Mouse (Mus musculus) kidney, adult 18-20 months (tissue): ENCODE data around the gene 1700030K09Rik.

Experiments
- DNase-seq: peaks from one replicate; pipeline ENCODE4 v3.0.0; 2021

Gene 1700030K09Rik

DNA sequence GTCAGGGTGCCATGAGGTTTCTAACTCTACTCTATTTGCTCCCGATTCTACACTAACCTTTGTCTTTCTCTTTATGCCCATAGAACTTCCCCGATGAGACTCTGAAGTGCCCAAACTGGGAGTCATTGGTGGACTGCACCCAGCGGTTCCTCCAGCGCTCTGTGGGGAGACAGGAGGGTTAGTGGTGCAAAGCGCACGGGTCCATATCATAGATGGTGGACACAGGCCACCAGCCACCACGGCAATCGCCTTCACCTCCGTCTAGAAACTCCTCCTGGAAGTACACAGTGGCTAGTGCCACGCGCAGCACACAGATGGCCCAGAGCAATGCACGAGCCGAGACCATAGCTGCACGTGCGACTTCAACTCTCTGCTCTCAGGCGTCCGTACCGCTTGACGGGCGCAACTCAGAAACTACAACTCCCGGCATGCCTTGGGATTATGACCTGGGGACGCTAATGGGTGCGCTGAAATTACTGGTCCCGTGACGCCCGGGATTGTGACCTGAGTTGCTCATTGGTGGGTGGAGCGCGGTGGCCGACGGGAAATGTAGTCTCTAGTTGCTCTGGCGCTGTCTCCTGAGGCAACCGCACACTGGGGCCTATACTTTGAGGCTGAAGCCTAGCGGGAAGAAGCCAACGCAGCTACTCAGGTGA lies at the start of gene 1700030K09Rik, which contains the start of gene Calr3:
1700030K09Rik (plus strand) TSS at position 543 of the 656 bp plus-strand sequence.
Calr3 (minus strand) TSS at position 533 of the 656 bp plus-strand sequence.
- DNase-seq: peak; percentile 98

DNA sequence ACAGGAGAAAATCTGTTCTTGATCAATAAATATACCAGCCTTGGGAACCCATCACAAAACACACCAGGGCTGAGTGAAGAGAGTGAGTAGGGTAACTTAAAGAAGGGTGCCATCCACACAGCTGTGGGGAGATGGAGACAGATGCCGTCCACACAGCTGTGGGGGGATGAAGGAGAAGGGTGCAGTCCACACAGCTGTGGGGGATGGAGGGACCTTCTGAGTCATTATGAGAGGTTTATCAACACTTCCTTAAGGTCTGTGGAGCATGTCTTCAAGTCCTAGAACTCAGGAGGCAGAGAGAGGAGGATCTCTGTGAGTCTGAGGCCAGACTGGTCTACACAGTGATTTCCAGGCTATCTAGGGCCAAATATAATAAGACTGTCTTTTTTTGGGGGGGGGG lies 42.3 kb upstream of the 1700030K09Rik start:
- DNase-seq: no peak

DNA sequence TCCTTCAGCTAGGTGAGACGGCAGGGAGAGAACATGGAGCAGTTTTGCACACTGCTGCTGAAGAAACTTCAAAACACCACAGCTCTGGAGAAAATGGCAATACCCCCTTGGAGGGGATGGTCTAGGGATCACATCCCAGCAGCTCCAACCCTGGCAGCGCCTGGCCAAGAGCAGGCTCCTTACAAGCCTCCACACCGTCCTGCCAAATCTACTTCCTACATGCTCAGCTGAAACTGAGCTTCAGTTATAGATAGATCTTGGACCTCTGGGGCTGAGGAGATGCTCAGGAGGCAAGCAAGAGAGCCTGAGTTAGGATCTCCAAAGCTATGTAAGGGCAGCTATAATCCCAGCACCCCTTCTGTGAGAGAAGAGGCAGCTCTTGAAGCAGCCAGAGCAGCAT lies 40.7 kb upstream of the 1700030K09Rik start:
- no peak for DNase-seq

DNA sequence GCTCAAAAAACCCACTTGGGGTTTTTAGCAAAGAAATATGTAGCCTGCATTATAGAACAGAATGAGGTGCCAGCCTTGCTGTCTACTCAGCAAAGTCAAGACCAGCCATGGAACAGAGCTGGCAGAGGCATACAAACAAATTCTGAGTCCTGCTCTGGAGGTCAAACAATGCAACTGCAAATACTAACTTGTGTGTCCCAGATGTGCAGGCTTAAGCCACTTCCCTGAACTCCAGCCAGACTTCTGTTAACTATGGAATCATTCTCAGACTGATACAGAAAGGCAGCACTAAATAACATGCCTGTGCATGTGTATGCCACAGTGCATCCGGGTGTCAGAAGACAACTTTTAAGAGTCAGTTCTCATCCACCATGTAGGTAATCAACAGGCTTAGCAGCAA lies 35.8 kb upstream of the 1700030K09Rik start:
- DNase-seq: no peak

DNA sequence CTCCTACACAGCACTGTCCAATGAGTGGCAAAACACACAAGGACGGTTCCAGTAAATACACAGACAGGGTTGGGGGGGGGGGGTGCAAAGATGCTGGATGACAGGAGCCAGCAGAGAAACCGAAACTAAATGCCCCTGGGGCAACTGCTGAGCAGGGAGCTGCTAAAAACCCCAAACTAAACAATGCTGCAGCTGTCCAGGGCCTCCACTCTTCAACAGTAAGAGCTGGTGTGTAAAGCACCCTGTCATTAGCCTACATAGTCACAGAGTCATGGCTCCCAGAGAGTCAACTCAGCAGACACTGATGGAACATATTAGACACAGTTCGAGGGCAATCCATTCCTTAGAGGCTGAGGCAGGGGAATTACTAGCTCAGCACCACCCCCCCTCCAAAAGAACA lies 34.2 kb upstream of the 1700030K09Rik start:
- no peak for DNase-seq

DNA sequence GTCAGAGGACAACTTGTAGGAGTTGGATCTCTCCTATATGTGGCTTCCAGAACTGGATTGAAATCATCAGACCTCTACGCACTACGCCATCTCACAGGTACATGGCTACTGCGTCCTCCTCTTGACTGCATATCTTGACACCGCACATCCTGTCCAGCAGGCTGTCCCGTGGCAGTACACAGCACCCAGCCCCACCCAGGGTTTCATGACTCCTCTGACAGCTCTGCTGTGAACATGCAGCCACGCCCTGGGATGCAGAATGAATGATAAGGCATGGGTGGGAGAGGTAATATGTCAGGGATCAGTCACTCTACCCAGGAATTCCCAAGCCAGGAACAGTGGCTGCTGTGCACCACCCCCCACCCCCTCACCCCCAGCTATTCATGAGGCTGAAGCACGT lies 29.8 kb upstream of the 1700030K09Rik start:
- no peak for DNase-seq

DNA sequence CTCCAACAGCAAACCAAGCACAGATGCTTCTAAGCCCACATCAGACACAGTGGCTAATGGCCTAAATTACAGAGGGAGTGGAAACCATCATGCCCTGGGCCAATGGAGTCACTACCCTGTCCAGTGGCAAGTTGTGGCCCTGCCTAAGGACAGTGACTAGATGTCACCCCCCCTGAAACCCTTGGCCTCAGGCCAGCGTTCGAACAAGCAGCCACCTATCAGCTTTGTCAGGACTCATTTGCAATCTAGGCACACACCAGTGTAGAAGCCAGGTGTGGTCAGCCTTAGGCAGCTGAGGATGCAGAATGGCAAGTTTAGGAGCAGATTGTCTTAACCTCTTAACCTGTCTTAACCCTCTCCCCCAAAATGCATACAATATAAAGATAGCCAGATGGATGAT lies 28.4 kb upstream of the 1700030K09Rik start:
- no peak for DNase-seq

DNA sequence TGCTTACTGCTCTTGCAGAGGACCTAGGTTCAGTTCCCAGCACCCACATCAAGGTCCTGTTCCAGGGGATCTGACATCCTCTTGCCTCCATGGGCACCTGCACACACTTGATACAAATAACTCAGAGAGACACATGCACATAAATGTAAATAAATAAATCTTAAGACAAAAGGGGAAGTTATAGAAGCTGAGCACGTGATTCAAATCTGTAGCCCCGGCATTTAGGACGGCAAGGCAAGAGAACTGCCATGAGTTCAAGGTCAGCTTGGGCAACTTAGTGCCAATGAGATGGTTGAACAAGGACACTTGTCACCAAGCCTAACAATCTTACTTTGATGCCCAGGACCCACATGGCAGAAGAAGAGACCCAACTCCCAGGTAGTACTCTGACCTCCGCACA lies 25.6 kb upstream of the 1700030K09Rik start:
- no peak for DNase-seq

DNA sequence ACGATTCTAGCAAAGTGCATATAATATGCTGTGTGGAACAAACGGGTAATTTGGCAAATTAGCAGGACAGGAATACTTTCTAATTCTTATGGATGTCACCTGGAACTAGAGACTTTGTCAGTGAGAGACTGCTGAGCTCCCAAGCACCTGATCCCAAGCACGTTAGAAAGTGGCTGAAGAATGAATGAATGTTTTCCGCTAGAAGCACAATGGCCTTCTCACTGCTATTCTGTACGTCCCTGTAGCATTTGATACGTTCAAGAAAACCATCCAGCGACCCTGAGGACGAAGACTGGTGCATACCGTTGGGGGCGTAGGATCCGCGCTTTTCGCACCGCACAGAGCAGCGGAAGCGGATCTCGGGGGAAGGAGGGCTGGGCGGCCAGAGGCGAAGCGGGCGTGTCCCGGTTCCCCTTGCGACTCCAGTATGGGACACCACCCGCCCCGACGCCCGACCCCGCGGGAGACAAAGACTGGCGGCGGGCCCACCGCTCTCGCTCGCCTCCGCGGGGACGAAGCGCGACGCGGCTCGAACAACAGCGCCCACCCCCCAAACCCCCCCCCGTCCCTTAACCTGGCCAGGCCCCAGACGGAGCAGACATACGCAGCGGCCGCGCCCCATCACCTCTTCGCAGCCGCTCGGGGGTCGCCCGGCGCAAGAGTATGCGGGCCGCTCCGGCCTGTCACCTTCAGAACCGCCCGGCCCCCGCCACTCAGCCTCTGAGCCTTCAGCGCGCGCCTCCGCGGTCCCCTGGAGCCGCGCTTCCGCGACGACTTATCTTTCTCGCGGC lies 22.9 kb upstream of the 1700030K09Rik start:
- peak; percentile 34 for DNase-seq

DNA sequence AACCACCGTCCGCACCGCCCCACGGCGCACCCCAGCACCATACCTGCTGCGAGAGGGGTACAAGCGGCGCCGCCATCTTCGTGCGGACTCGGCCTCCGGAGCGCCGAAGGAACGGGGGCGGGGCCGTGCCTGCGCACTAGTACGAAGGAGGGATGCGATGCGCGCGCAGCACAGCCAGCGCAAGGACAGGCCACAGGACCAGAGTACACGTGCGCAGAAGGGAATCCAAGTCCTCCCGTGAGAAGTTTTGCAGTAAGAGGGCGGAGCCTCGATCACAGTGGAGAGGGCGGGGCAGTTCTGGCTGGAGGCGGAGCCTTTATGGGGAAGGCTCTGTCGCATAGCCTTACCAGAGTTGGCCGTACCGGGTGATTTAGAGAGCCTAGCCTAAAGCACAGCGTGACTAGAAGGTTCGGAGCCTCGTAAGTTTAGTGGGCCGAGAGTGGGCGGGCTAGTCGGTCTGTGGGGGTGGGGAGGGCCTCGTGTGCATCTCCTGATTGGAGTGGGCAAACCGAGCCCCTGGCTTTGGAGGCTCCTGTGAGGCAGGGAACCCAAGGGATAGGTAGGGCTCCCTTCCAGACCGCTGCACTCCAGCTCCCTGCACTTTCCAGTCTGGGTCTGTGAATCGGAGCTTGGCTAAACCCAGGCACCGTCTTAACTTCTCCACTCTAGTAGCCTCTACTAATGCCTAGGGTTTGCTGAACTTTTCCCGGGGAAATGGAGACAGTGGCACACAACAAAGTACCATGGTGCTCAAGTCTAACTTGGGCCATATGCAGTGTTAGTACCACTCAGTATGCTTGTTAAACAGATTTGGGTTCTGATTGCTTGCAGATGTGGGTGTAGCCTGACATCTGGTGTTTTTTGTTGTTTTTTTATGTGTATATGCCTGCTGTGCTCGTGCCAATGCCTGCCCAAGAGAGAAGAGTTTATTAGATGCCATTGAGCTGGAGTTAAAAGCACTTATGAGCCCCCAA lies 22.0 kb upstream of the 1700030K09Rik start, which contains the start of gene Eps15l1:
Eps15l1 (minus strand) TSS at position 99 of the 974 bp plus-strand sequence.
- DNase-seq: peak; percentile 99

DNA sequence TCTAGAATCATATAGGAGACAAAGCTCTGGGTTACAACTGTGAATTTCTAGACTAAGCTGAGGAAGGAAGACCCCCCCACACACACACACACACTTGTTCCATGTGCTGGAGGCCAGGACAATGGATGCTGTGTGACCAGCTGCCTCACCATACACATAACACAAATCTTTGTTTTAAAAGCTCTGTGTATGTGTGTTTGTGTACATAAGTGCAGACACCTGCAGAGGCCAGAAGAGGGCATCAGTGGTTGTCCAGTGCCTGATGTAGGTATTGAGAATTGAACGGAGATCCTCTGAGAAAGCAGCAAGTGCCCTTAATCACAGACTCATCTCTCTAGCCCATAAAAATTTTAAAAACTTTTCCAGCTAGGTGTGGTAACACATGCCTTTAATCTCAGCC lies 20.8 kb upstream of the 1700030K09Rik start:
- no peak for DNase-seq

DNA sequence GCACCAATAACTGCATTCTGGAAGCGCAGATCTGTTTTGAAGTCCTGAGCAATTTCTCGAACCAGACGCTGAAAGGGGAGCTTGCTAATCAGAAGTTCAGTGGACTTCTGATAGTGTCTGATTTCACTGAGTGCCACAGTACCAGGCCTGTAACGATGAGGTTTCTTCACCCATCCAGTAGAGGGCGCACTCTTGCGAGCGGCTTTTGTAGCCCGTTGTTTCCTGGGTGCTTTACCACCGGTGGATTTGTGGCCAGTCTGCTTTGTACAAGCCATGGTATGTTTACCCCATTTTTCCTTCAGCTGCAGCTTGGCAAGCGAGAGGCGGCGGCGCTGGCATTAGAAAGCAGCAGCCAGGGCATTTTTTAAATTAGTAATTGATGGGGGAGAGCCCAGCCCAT lies 14.0 kb upstream of the 1700030K09Rik start:
- no peak for DNase-seq

DNA sequence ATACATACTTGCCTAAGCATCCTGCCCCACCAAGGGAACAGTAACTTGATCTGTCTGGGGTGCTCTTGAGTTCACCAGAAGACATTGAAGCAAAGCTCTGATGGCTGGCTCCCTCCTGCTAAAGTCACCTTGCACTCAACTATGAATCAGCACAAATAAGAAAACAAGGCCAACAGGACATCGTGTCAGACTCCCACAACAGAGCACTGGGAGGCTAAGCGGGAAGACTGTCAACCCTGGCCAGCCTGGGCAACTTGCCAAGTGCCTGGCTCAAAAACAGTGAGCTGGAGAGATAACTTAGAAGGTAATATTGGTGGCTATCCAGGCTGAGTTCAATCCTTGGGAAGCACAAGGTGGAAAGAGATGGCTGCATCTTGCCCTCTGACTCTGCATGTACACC lies 8.7 kb upstream of the 1700030K09Rik start:
- DNase-seq: peak; percentile 68

DNA sequence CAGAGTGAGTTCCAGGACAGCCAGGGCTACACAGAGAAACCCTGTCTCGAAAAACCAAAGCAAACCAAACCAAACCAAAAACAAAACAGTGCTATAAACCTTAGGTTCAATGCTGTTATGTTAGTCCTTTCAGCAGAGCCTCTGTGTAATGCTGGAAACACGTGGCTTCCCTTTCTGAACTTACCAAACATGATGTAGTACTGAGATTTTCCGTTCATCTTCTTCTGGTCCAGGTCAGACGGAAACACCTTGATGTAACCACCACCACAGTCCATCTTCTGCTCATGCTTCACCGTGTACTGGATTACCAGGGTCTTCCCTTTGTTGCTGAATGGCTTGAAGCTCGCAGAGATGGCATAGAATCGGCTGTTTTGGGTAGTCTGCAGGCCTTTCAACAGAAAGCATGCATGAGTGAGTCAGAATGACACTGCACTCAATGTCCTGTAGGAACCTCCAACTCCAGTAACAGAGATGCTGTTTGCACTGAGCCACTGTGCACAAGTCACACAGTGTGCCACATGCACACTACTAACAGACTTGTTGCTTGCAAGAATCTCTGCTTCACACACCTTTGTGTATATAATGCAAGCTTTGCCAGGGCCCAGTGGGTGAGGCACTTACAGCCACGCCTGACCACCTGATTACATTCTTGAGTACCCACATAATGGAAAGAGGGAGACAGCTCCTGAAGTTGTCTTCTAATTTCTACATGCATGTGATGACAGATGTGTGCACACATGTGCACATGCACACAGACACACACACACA lies 5.2 kb upstream of the 1700030K09Rik start:
- no peak for DNase-seq

DNA sequence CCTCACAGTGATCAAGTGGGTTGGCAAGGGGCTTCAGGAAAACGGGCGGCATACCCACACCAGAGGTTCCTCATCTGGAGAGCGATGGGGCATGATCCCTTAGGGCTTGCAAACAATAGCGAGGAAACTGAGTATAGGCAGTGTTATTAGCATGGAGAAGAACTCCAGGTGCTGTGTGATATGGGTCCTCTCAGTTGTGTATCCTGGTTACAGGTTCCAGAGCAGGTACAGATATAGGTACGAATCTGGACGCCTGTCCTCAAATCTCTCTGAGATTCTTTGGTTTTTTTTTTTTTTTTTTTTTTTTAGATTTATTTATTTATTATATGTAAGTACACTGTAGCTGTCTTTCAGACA lies 292 bp downstream of the 1700030K09Rik start:
- no peak for DNase-seq

DNA sequence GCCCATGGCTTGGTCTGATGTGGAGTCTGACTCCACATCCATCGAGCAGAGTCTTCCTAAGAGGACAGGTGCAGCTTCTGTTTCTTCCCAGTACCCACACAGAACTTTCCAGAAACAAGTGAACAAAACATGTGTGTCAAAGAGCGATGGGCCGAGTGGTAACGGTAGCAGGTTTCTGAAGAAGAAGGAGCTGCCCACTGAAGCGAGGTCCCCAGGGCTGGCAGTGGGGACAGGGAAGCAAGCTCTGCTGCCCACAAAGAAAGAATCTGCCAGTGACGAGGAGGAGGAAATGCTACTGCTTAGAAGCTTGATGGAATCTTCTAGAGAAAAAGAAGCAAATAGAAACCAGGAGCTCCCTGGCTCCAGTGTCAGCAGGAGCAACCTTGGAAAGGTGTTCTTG lies 1.4 kb downstream of the 1700030K09Rik start:
- no peak for DNase-seq

DNA sequence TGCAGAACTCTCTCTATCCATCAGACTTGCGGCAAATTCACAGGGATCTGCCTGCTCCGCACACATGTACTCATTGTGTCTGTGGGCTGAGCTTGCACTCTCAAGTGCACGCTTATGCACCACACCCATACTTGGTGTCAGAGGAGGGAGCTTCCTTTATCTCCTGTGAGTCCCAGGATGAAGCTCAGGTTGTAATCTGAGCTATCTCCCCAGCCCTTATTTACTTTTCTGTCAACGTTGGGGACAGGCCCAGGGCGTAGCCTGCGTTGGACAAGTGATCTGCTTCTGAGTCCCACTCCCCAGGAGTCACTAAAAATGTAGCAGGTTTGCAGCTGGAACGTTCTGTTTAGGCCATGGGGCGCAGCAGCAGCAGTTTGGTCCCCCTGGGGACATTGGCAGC lies 7.8 kb downstream of the 1700030K09Rik start:
- no peak for DNase-seq

DNA sequence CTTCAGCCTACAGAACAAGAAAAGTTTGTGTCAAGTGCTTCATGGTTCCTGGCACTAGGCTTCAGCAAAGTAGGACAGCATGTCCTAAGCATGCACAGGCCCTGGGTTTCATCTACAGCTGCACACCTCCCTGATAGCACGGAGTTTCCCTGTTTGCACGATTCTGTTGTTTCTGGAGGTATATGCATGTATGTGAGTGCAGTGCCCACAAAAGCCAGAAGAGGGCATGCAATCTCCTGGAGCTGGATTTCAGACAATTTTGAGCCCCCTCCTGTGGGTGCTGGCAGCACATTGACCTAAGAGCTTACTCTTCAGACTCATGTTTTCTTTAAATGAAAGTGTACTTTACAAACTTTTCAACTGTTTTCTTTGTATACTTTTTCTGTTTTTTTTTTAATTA lies 10.2 kb downstream of the 1700030K09Rik start:
- no peak for DNase-seq

DNA sequence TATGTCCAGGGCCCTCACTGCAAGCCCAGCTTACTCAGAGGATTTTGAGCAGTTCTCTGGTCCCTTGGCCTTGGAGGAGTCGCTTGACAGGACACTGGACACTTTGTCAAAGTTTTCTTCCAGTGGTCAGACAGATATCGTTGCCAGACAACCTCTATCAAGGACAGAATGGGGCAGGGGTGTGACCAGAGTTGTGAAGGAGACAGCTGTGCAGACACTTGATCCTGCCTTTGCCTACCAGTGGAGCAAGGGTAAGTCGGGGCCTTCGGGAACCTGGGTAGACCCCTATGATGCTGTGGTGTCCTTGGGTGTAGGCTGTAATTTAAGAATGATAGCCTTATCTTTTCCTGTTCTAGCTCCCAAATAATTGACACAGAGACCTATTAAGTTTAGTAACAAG lies 11.6 kb downstream of the 1700030K09Rik start:
- no peak for DNase-seq

DNA sequence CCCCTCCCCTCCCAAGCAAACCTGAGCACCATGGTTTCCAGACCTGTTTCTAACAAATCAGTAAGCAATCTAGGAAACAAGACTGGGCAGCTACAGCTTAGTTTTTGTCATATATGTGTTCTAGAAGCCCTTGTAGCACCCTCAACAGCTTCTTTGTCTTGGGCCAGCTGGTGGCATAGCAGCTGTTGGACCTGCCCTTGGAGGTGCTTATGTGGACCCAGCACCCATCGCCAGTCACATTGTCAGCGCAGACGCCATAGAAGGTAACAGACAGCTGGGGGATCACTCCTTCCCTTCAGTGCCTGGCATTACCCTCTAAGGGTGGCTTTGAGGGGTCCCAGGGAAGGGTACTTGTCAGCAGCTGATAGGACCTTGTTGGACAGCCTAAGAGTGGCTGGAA lies 14.1 kb downstream of the 1700030K09Rik start:
- no peak for DNase-seq

DNA sequence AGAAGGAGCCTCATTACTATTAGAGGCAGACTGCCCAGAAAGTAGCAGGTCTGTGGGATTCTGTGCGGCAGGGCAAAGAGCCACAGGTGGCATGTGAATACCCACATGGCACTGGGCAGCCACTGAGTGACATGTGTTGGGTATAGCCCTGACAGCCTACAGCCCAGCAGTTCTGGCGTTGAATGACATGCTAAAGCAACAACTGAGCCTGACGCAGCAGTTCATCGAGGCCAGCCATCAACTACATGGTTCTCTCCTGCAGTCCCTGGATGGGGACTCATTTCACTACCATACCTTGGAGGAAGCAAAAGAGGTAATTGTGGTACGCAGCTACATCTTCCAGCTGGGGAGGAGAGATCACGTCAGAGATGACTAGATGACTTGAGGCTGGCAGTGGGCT lies 14.8 kb downstream of the 1700030K09Rik start:
- no peak for DNase-seq

DNA sequence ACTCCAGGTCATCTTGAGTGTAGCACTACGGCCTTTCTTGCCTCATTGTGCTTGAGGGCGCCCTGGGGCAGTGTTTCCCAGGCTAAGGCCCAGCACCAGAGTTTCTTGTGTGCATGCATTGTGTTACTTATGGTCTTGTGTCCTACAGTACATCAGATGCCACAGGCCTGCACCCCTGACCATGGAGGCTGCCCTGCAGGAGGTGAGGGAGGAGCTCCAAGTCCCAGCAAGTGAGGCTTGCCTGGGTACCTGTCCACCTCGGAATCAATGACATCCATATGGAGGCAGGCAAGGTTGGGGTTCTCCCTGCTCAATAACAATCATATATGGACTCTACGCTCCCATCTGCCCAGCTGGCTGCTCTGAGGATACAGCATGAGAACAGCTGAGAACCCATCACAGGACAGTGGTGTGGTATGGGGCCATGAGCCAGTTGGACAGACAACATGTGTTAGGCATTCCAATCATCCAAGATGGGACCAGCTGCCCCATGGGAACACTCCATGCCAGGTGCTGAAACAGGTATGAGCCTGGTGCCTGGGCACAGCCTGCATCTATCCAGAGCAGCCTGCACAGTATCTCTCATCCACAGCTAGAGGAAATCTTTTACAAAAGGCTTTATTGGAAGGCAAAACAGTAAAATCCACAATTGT lies 16.3 kb downstream of the 1700030K09Rik start:
- DNase-seq: no peak
